Mouse (Mus musculus) liver, embryonic 14.5 days (tissue): ENCODE measurements around the gene Celsr1.

Experiments used
- CTCF ChIP-seq: IDR thresholded peaks from 2 replicates; pipeline ENCODE4 v1.5.1; 2016; ENCODE audit warnings: antibody characterized with exemption, low read depth, control low read depth
- EP300 ChIP-seq: IDR thresholded peaks from 2 replicates; pipeline ENCODE4 v1.6.1; 2016; ENCODE audit warnings: antibody characterized with exemption, low read depth

DNA sequence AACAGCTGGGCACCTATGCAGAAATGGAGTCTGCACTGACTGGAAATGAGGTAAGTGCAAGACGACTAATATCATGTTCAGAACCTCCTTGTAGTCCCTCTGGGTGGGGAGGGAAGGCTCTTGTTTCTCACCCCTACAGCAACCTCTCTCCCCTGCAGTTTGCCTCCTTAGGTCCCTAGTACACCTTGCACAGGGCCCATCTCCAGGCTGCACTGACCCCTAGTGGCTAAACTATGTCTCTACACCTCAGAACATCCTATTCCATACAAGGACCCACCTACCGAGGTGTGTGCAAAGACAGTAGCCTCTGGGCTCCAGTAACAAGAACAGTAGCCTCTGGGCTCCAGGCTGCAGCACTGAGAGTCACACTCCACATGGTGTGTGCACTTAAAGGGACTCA is 5.2 kb upstream of the Celsr1 start:
- TF ChIP-seq CTCF, result peak; percentile 96
- no peak for TF ChIP-seq EP300
